Mouse (Mus musculus) embryonic facial prominence, embryonic 15.5 days (tissue): ENCODE data around the gene Sdccag8. TPM values are rescaled to one million over a fixed set of nuclear protein-coding genes. Genes with fewer than 3 reads are reported as not detected.

Experiments used
- ATAC-seq: fragments of 200-750 bp; cut with Nextera tagmentation; 2 replicates; pipeline ENCODE4 v1.8.0; 2017; ENCODE audit warnings: low read depth, moderate TSS enrichment; ENCODE audit not compliant: insufficient number of reproducible peaks, low FRiP score, low TSS enrichment
- H3K27ac ChIP-seq: fragments of 300-500 bp; sonication (generic); replicated peaks from 2 replicates; pipeline ENCODE4 v1.5.1; 2015; ENCODE audit warnings: mild to moderate bottlenecking, inconsistent platforms
- H3K27me3 ChIP-seq: fragments of 300-500 bp; sonication (generic); 2 replicates; pipeline ENCODE4 v1.6.1; 2015; ENCODE audit warnings: inconsistent platforms
- H3K36me3 ChIP-seq: fragments of 300-500 bp; sonication (generic); 2 replicates; pipeline ENCODE4 v1.6.1; 2015; ENCODE audit warnings: mild to moderate bottlenecking, inconsistent platforms
- H3K4me1 ChIP-seq: fragments of 300-500 bp; sonication (generic); 2 replicates; pipeline ENCODE4 v1.6.1; 2015; ENCODE audit warnings: inconsistent platforms
- H3K4me2 ChIP-seq: fragments of 300-500 bp; sonication (generic); replicated peaks from 2 replicates; pipeline ENCODE4 v1.6.1; 2015; ENCODE audit warnings: mild to moderate bottlenecking, inconsistent platforms
- H3K4me3 ChIP-seq: fragments of 300-500 bp; sonication (generic); replicated peaks from 2 replicates; pipeline ENCODE4 v1.5.1; 2015; ENCODE audit warnings: mild to moderate bottlenecking, inconsistent platforms
- H3K9ac ChIP-seq: fragments of 300-500 bp; sonication (generic); 2 replicates; pipeline ENCODE4 v1.6.1; 2015; ENCODE audit warnings: inconsistent platforms
- H3K9me3 ChIP-seq: fragments of 300-500 bp; sonication (generic); replicated peaks from 2 replicates; pipeline ENCODE4 v1.6.1; 2016; ENCODE audit warnings: inconsistent platforms
- WGBS: fragments of 180-500 bp; shearing (Covaris S2); methylation state at CpG from one replicate; pipeline ENCODE4 v1.1.7; 2015; 5-methylcytosine and 5-hydroxymethylcytosine counted together
- polyA plus RNA-seq: library from polyadenylated mRNA; unstranded; fragments of >200 nt; fragmentation: Nextera tagmentation; extraction: Ambion mirVana; gene quantifications from 2 replicates; pipeline ENCODE4 v1.2.1, GENCODE M21; 2015

Gene Sdccag8
- polyA plus RNA-seq, 1 experiment from 2014 or later: 21.4 TPM

DNA sequence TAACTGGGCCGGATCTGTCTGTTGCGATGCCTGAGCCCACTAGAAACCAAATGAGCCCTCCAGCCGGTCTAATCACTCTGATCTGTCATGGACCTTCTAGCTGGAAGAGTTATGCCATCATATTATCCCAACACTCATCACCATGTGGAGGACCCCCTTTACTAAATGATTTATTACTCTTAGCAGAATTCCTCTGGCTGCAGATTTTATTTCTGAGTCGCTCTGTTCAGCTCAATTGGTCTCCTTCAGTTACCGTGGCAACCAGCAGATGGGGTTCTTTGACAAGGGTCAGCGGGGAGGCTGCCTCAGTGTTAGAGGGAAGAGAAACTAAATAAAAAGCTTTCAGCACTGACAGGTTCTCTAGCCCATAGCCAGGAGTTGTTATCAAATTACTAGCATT, 184.6 kb downstream of the Sdccag8 start:
- Histone ChIP-seq H3K4me1 (peaks cover 39% of the 10 kb centered on the region), H3K9ac (no peak overlapping the region), H3K4me3 (no peak overlapping the region), H3K27ac (no peak overlapping the region), H3K36me3 (no peaks in the 10 kb centered on the region), H3K9me3 (no peaks in the 10 kb centered on the region), H3K4me2 (no peak overlapping the region), H3K27me3 (peaks cover 5% of the 10 kb centered on the region)
- WGBS: 29% methylated on average over 6 of the region's 6 CpGs
- no peak for ATAC-seq

DNA sequence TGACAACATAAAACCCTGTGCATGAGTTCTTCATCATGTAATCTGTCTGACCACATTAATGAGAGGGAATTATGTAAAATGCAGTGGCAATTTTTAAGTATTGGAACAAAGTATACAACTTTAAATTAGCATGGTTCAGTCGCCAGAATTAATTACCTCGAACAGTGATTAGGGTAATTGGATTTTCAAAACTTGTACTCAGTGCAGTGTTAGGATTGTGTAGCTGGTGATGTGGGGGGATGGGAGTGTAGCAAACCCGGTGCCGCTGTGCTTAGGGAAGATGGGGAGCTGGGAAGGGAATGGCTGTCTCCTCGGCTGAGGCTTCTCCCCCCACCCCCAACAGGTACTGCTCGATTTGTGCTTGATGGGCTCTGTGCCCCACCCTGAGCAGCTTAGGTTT, 188.5 kb downstream of the Sdccag8 start:
- 42% methylated on average over 6 of the region's 6 CpGs for WGBS
- no peaks in the 10 kb centered on the region for H3K36me3 ChIP-seq
- no peak overlapping the region for H3K9ac ChIP-seq
- H3K27ac ChIP-seq: no peak overlapping the region
- H3K4me1 ChIP-seq: peaks cover 6% of the 10 kb centered on the region; the same call in 1 of the 2 replicates
- H3K4me3 ChIP-seq: no peak overlapping the region
- no peak for ATAC-seq
- H3K4me2 ChIP-seq: no peak overlapping the region
- H3K27me3 ChIP-seq: peaks cover 2% of the 10 kb centered on the region
- H3K9me3 ChIP-seq: no peaks in the 10 kb centered on the region

DNA sequence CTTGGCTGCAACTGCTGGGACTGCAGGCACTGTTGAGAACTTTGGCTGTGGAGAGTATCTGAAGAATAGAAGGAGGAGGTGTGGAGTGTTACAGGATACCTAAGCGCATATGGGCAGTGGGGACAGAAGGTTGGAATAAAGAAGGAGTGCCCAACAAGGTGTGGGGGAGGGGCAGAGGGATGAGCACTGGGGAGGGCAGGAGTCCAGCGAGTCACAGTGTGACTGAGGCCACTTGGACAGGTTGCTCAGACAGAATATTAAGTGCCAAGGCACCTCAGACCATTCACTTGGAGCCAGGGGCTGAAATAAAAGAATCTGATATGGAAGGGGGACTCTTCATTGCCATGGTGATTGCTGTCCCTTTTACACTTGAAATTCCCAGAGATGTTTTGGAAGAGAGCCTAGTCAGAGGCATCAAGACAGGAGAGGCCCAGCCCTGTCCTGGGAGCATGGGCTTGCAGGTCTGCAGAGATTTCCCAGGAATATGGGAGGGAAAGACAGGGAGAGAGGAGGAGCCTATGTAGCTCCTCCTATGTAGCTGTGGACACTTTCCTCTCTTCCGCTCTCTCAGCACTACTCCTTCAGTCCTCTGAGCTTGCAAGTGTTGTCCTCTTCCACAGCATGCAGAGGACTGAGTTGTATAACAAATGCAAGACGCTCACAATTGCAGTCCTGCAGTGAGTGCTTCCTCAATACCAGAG, 189.7 kb downstream of the Sdccag8 start:
- Histone ChIP-seq H3K9ac (no peak overlapping the region), H3K27me3 (no peaks in the 10 kb centered on the region; the same call in 1 of the 2 replicates), H3K4me2 (no peak overlapping the region), H3K4me1 (0 out of 2 replicates have a peak, but pooled peaks cover 3% of the 10 kb centered on the region), H3K9me3 (no peaks in the 10 kb centered on the region), H3K36me3 (no peaks in the 10 kb centered on the region), H3K27ac (no peak overlapping the region), H3K4me3 (no peak overlapping the region)
- no peak for ATAC-seq
- 75% methylated on average over 4 of the region's 4 CpGs for whole genome bisulfite sequencing

DNA sequence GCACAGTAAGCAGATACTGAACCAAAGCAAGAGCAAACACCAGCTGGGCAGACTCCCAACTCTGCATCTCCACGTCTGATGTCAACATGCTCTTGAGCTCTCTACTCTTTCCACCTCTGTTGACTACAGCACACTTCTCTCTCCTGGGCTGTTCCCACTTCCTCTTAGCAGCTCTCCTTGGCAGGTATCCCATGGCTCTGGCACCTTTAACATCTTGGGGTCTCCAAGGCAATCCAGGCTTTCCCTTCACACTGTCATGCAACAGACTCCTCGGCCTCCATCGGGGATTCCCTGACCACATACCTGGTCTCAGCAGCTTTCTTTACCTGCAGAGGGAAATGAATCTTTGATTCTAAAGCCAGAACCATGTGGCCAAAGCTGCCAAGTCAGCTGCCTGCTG, 192.9 kb downstream of the Sdccag8 start:
- Histone ChIP-seq H3K4me2 (no peak overlapping the region), H3K27me3 (no peaks in the 10 kb centered on the region), H3K27ac (no peak overlapping the region), H3K4me3 (no peak overlapping the region), H3K36me3 (no peaks in the 10 kb centered on the region), H3K9ac (no peak overlapping the region), H3K9me3 (no peaks in the 10 kb centered on the region), H3K4me1 (peaks cover 20% of the 10 kb centered on the region)
- 77% methylated on average over 3 of the region's 3 CpGs for WGBS
- ATAC-seq: no peak

DNA sequence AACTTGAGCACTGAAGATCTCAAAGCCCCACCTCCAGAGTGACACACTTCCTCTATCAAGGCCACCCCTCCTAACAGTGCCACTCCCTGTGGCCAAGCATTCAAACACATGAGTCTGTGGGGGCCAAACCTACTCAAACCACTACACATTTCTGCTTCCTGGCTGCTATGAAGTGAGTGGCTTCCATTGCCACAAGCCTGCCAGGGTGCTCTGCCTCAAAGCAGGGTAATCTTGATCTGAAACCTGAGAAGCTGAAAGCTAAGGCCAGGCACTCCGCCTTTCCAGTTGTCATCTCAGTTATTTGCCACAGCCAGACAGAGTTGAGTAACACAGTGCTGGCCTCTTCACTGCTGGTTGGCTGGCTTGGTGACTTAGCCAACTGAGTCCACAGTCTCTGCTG, 194.3 kb downstream of the Sdccag8 start:
- Histone ChIP-seq H3K4me3 (no peak overlapping the region), H3K27me3 (no peaks in the 10 kb centered on the region), H3K4me2 (no peak overlapping the region), H3K9ac (no peak overlapping the region), H3K9me3 (no peaks in the 10 kb centered on the region), H3K36me3 (no peaks in the 10 kb centered on the region), H3K4me1 (peaks cover 17% of the 10 kb centered on the region), H3K27ac (no peak overlapping the region)
- ATAC-seq: peak; percentile 45; the same call in 1 of the 2 replicates
- 36% methylated on average over 1 of the region's 1 CpGs for WGBS

DNA sequence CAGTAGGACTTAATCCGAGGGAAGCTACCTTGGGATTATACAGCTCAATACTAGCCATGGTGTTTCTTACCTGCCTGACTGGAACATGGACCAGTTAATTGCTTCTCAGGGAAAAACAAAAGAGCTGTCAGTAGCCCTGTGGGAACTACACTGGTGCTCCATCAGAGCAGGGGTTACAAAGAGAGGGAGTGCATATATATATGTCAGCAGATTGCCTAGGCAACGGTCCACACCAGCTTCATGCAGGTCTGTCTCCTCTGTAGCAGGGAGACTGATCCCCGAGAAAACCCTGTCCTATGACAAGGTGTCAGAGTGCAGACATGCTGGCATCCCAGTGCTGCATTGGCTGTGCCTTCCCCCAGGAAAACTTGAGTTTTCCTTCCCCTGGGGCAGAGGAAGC, 195.6 kb downstream of the Sdccag8 start:
- Histone ChIP-seq H3K4me3 (no peak overlapping the region), H3K4me1 (peaks cover 28% of the 10 kb centered on the region), H3K9ac (no peak overlapping the region), H3K27ac (no peak overlapping the region), H3K9me3 (no peaks in the 10 kb centered on the region), H3K27me3 (no peaks in the 10 kb centered on the region), H3K4me2 (no peak overlapping the region), H3K36me3 (no peaks in the 10 kb centered on the region)
- 46% methylated on average over 3 of the region's 3 CpGs for WGBS
- no peak for ATAC-seq

DNA sequence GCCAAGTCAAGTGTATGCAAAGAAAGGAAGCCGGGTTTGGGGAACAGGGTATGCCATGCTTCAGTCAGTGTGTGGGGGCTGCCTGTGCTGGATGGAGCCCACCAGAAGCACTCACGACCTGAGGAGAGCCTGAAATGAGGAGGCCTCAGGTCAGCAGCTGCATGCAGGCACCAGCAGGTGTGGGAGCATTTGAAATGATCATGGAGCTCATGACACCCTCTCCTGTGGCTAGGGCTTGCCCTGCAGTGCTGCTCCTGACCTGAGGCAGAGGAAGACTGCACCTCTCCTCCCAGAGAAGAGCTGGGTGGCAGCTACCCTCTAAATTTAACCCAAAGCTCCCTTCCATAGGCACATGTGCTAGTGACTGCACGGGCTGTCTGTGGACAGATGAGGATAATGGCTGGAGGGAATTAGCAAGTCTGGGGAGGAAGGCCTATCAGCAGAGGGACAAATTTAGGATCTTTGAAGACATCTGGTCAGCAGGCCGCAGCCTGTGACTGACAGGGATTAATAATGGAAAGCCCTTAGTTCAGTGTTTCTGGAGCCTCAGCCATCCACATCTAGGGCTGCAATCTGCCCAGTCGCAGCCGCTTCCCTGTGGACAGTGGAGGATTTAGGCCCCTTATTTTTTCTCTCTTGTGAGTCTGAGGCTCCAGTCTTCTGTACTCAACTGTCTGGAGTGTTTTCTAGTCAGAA, 196.3 kb downstream of the Sdccag8 start:
- H3K9me3 ChIP-seq: no peaks in the 10 kb centered on the region
- no peak overlapping the region for H3K4me2 ChIP-seq
- no peak overlapping the region for H3K9ac ChIP-seq
- H3K27ac ChIP-seq: no peak overlapping the region
- H3K36me3 ChIP-seq: no peaks in the 10 kb centered on the region
- peaks cover 30% of the 10 kb centered on the region for H3K4me1 ChIP-seq
- ATAC-seq: peak; percentile 27; the same call in 1 of the 2 replicates
- no peaks in the 10 kb centered on the region for H3K27me3 ChIP-seq
- H3K4me3 ChIP-seq: no peak overlapping the region
- WGBS: 45% methylated on average over 6 of the region's 6 CpGs

DNA sequence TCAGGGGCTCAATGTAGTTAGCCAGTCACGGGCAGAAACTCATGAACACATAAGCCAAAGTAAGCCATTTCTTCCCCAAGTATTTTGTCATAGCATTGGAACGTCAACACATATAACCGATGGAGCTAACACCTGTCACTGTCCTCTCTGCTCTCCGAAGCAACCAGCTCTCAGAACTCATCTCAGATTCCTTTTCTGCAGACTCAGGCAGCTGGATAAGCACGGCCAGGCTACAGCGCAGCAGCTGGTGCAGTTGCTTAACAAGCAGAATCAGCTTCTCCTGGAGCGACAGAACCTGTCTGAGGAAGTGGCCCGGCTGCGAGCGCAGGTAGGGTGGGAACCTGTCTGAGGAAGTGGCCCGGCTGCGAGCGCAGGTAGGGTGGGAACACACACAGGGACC, 197.2 kb downstream of the Sdccag8 start:
- Histone ChIP-seq H3K4me1 (peaks cover 32% of the 10 kb centered on the region), H3K27ac (peak overlapping the region; percentile 39; the same call in 1 of the 2 replicates), H3K4me3 (no peak overlapping the region), H3K9me3 (no peaks in the 10 kb centered on the region), H3K9ac (no peak overlapping the region), H3K36me3 (no peaks in the 10 kb centered on the region), H3K27me3 (no peaks in the 10 kb centered on the region), H3K4me2 (no peak overlapping the region)
- WGBS: 71% methylated on average over 13 of the region's 13 CpGs
- no peak; the same call in 1 of the 2 replicates for ATAC-seq

DNA sequence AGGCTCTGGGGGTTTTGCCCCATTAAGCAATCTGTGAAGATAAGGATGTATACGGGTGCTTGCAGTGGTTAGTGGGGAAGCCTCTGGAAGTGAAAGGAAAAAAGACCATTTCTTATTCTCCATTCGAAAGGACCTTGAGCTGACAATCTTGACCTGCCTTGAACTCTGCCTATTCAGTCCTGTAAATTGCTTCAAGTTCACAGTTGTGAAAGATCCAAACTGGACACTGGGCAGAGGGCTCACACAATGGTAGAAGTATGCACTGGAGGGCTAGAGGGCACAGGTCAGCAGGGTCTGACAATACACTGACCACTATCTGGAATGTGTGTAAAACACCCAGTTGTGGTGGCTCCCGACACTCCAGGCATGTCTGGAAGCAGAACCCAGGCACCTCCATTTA, 198.3 kb downstream of the Sdccag8 start:
- ATAC-seq: no peak
- 76% methylated on average over 3 of the region's 3 CpGs for WGBS
- no peak overlapping the region for H3K27ac ChIP-seq
- H3K4me2 ChIP-seq: no peak overlapping the region
- no peaks in the 10 kb centered on the region for H3K36me3 ChIP-seq
- no peaks in the 10 kb centered on the region for H3K9me3 ChIP-seq
- H3K27me3 ChIP-seq: no peaks in the 10 kb centered on the region
- no peak overlapping the region for H3K4me3 ChIP-seq
- peaks cover 32% of the 10 kb centered on the region for H3K4me1 ChIP-seq
- H3K9ac ChIP-seq: no peak overlapping the region

DNA sequence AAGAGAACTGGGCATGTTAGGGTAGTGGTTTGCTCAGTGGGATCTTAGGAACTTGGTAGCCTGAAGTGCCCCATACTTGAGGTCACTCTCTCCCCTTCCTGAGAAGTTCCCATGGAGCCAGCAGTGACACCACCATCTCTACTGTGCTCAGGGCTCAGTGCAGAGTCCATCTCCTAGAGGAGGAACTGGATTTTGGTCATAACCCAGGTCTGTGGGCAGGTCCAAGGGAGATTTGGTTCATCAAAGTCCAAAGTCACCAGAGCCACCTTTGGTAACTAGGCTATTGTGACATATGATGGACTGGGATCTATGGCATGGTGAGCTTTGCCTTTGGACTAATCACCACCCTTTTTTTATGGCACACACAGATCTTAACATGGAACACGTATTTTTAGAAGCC, 198.9 kb downstream of the Sdccag8 start:
- Histone ChIP-seq H3K4me1 (peaks cover 32% of the 10 kb centered on the region), H3K27ac (no peak overlapping the region), H3K9me3 (no peaks in the 10 kb centered on the region), H3K27me3 (no peaks in the 10 kb centered on the region), H3K4me3 (no peak overlapping the region), H3K9ac (no peak overlapping the region), H3K36me3 (no peaks in the 10 kb centered on the region), H3K4me2 (no peak overlapping the region)
- WGBS: 82% methylated on average over 1 of the region's 1 CpGs
- no peak for ATAC-seq

DNA sequence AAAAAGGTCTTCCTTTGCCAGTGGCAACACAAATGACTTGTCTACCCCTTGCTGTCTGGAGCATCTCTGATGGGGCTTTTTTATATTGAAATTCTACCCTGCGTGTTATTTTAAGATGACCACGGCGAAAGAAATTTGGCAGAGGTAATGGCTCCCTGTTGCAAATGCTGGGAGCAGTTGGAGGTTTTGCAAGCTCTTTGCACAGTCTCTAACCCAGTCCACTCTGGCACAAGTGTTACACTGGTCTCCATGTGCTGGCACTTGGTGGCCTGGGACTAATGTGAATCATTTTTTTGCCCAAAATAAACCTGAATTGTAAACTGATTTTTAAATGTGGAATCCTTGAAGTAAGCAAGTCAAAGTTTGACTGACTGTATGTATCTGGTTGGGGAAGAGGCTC, 199.3 kb downstream of the Sdccag8 start:
- Histone ChIP-seq H3K4me3 (no peak overlapping the region), H3K27me3 (no peaks in the 10 kb centered on the region), H3K27ac (no peak overlapping the region; the same call in 1 of the 2 replicates), H3K4me1 (peaks cover 32% of the 10 kb centered on the region), H3K4me2 (no peak overlapping the region), H3K9me3 (no peaks in the 10 kb centered on the region), H3K9ac (no peak overlapping the region), H3K36me3 (no peaks in the 10 kb centered on the region; the same call in 1 of the 2 replicates)
- WGBS: 63% methylated on average over 3 of the region's 3 CpGs
- no peak for ATAC-seq
